Comparison of ENCODE assay signal across 20 mouse cellular contexts in genomic region chrX:37120212-37120611, GRCm38 (mm10). TPM values are rescaled to one million over a fixed set of nuclear protein-coding genes. Genes with fewer than 3 reads are reported as not detected.
"Had no signal": no experiment of that assay in that cellular context is flagged by ENCODE, and none has a peak within 500 bp of the region (broad histone marks: within the 10 kb centered on the region; RNA-seq: fewer than 3 reads in every experiment).

No protein-coding gene starts in this region.

- H3K27ac ChIP-seq: liver, embryonic 14.5 days; lung, embryonic 15.5 days; macrophage; midbrain, embryonic 13.5 days; midbrain, embryonic 15.5 days; neural tube, embryonic 13.5 days; neural tube, embryonic 15.5 days had no signal

- H3K27me3 ChIP-seq: lung, embryonic 15.5 days; midbrain, embryonic 13.5 days; midbrain, embryonic 15.5 days; neural tube, embryonic 13.5 days; neural tube, embryonic 15.5 days had no signal

- DNase-seq: lung, adult 2 months; lung, postnatal 14 days; lung, postnatal 36 days; right cerebral cortex, postnatal 14 days; thymus, adult 18-20 months; thymus, postnatal 25 days; thymus, postnatal 4 days had no signal

- H3K4me3 ChIP-seq: lung, embryonic 15.5 days; megakaryocyte, embryonic 14.5 days; midbrain, embryonic 13.5 days; midbrain, embryonic 15.5 days; myocyte; neural tube, embryonic 13.5 days; neural tube, embryonic 15.5 days had no signal

- H3K9ac ChIP-seq: liver, embryonic 14.5 days; lung, embryonic 15.5 days; midbrain, embryonic 13.5 days; midbrain, embryonic 15.5 days; neural tube, embryonic 13.5 days; neural tube, embryonic 15.5 days had no signal

- H3K9me3 ChIP-seq: lung, embryonic 15.5 days; midbrain, embryonic 13.5 days; midbrain, embryonic 15.5 days; neural tube, embryonic 13.5 days; neural tube, embryonic 15.5 days had no signal

- H3K4me2 ChIP-seq: lung, embryonic 15.5 days; midbrain, embryonic 11.5 days; midbrain, embryonic 13.5 days; midbrain, embryonic 15.5 days; neural tube, embryonic 13.5 days; neural tube, embryonic 15.5 days had no signal

- H3K36me3 ChIP-seq: lung, embryonic 15.5 days; midbrain, embryonic 13.5 days; midbrain, embryonic 15.5 days; neural tube, embryonic 13.5 days; neural tube, embryonic 15.5 days had no signal

- H3K4me1 ChIP-seq: lung, embryonic 15.5 days; midbrain, embryonic 13.5 days; midbrain, embryonic 15.5 days; neural tube, embryonic 13.5 days; neural tube, embryonic 15.5 days had no signal

RNA-seq across cellular contexts. Expression of gene Akap14, which starts 48.4 kb away (rescaled TPM):
- polyA plus RNA-seq: macrophage; myocyte; spleen, adult 2 months; stomach, embryonic 16.5 days; urinary bladder, adult 2 months had no signal
